Mouse (Mus musculus): ENCODE measurements around the gene Ift81. TPM values are rescaled to one million over a fixed set of nuclear protein-coding genes. Genes with fewer than 3 reads are reported as not detected.

The Ift81 gene
- polyA plus RNA-seq, 1 experiment from 2014 or later, result 58.0 TPM

DNA sequence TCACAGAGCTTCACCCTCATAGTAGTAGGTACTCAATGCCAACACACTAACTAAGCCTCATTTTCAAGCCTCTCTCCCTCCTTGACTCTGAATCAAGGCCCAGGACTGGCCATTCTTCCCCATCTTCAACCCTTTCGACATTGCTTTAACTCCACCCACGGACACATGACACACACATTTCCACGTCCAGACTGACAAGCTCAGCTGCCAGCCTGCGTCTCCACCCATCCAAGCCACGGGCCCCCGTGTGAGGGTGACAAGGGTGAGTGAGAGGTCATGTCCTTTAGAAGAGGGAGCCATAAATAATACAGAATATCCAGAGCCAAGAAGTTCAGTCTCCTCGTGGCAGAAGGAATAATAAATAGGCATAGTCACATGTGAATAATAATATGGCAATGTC lies 104.7 kb downstream of the Ift81 start:
- Histone ChIP-seq H3K27ac (ENCODE audit: low read depth, low read length) (no peak overlapping the region), H3K4me3 (ENCODE audit: low read length) (no peak overlapping the region), H3K4me2 (ENCODE audit: low read length) (no peak overlapping the region), H3K4me1 (ENCODE audit: control insufficient read depth, insufficient read depth, low read depth, low read length) (peaks cover 7% of the 10 kb centered on the region), H3K36me3 (ENCODE audit: control insufficient read depth, insufficient read depth, low read length) (no peaks in the 10 kb centered on the region), H3K9ac (ENCODE audit: low read depth, low read length) (no peak overlapping the region), H3K27me3 (replicated peaks; ENCODE audit: control insufficient read depth, insufficient read depth, low read length) (no peaks in the 10 kb centered on the region), H3K9me3 (ENCODE audit: control insufficient read depth, low read length) (no peaks in the 10 kb centered on the region)
- no peak for ATAC-seq
- WGBS, result 60% methylated on average over 7 of the region's 7 CpGs

DNA sequence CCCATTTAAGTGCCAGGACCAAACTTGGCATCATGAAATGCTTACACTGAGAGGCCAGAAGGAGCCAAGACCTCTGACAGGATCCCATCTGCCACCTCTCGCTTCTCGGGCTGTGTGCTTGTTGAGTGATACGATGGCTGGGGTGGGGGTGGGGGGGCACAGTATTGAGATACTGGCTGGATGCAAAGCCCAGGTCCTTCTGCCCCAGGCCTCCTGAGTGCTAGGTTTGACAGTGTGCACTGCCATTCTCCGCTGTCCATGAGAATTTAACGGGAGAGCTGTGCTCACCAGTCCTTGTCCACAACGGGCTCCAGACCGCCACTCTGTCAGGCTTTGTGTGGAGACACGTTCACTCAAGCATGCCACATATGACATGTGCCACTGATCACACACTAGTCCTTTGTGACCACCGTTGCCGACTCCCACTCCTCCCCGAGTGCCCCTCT lies 105.4 kb downstream of the Ift81 start:
- no peak overlapping the region for H3K27ac ChIP-seq (ENCODE audit: low read depth, low read length)
- no peak overlapping the region for H3K9ac ChIP-seq (ENCODE audit: low read depth, low read length)
- 0 out of 2 replicates have a peak, but pooled peaks have one; percentile 27 for ATAC-seq
- H3K36me3 ChIP-seq (ENCODE audit: control insufficient read depth, insufficient read depth, low read length), result no peaks in the 10 kb centered on the region
- peaks cover 2% of the 10 kb centered on the region for H3K4me1 ChIP-seq (ENCODE audit: control insufficient read depth, insufficient read depth, low read depth, low read length)
- WGBS, result 58% methylated on average over 11 of the region's 11 CpGs
- no peaks in the 10 kb centered on the region for H3K9me3 ChIP-seq (ENCODE audit: control insufficient read depth, low read length)
- no peak overlapping the region for H3K4me2 ChIP-seq (ENCODE audit: low read length)
- H3K4me3 ChIP-seq (ENCODE audit: low read length), result no peak overlapping the region
- H3K27me3 ChIP-seq (replicated peaks; ENCODE audit: control insufficient read depth, insufficient read depth, low read length), result no peaks in the 10 kb centered on the region

DNA sequence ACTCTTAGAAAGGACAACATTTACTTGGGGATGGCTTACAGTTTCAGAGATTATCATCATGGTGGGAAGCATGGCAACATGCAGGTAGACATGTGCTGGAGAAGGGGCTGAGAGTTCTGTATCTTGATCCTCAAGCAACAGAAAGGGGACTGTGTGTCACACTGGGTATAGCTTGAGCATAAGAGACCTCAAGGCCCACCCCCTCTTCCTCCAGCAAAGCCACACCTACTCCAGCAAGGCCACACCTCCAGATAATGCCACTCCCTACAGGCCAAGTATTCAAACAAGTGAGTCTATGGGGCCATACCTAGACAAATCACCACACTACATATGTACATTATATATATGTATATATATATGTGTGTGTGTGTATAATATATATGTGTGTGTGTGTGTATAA lies 106.9 kb downstream of the Ift81 start:
- H3K9me3 ChIP-seq (ENCODE audit: control insufficient read depth, low read length), result no peaks in the 10 kb centered on the region
- no peak overlapping the region for H3K4me3 ChIP-seq (ENCODE audit: low read length)
- no peak overlapping the region for H3K27ac ChIP-seq (ENCODE audit: low read depth, low read length)
- no peaks in the 10 kb centered on the region for H3K27me3 ChIP-seq (replicated peaks; ENCODE audit: control insufficient read depth, insufficient read depth, low read length)
- ATAC-seq, result no peak
- no peaks in the 10 kb centered on the region for H3K36me3 ChIP-seq (ENCODE audit: control insufficient read depth, insufficient read depth, low read length)
- peaks cover 11% of the 10 kb centered on the region for H3K4me1 ChIP-seq (ENCODE audit: control insufficient read depth, insufficient read depth, low read depth, low read length)
- H3K4me2 ChIP-seq (ENCODE audit: low read length), result no peak overlapping the region
- H3K9ac ChIP-seq (ENCODE audit: low read depth, low read length), result no peak overlapping the region

DNA sequence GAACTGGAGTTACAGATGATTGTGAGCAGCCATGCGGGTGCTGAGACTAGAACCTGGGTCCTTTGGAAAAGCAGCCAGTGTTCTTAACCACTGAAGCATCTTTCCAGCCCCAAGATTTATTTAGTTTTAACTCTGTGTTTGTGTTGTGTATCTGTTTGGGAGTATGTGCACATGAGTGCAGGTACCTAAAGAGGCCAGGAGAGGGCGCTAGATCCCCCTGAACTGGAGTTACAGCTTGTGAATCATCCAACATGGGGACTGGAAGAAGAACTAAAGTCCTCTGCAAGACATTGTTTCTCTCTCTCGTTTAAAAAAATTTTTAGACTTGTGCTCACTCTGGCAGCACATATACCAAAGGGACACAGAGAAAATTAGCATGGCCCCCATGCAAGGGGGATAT lies 107.9 kb downstream of the Ift81 start:
- no peak for ATAC-seq
- Histone ChIP-seq H3K27me3 (replicated peaks; ENCODE audit: control insufficient read depth, insufficient read depth, low read length) (no peaks in the 10 kb centered on the region), H3K4me1 (ENCODE audit: control insufficient read depth, insufficient read depth, low read depth, low read length) (peaks cover 11% of the 10 kb centered on the region), H3K27ac (ENCODE audit: low read depth, low read length) (no peak overlapping the region), H3K9ac (ENCODE audit: low read depth, low read length) (no peak overlapping the region), H3K4me3 (ENCODE audit: low read length) (no peak overlapping the region), H3K4me2 (ENCODE audit: low read length) (no peak overlapping the region), H3K36me3 (ENCODE audit: control insufficient read depth, insufficient read depth, low read length) (no peaks in the 10 kb centered on the region), H3K9me3 (ENCODE audit: control insufficient read depth, low read length) (no peaks in the 10 kb centered on the region)
- WGBS, result 90% methylated on average over 3 of the region's 3 CpGs

DNA sequence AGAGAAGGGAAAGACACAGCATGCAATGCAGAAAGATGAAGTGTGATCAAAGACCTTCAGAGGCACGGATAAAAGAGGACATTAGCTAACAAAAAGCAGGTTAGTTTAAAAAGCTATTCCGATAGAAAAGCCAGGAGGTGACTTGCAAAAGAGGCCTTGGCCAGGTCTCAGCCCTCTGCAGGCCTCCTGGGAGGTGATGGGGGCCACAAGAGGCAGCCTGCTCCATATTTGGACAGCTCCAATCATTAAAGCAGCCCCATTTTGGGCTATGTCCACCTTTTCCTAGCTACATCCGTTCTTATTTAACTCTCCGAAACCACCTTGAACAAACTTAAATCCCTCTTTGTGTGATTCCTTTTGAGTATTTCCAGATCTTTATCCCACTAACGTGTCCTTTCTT lies 108.8 kb downstream of the Ift81 start:
- H3K9me3 ChIP-seq (ENCODE audit: control insufficient read depth, low read length), result no peaks in the 10 kb centered on the region
- no peak overlapping the region for H3K27ac ChIP-seq (ENCODE audit: low read depth, low read length)
- H3K4me1 ChIP-seq (ENCODE audit: control insufficient read depth, insufficient read depth, low read depth, low read length), result peaks cover 11% of the 10 kb centered on the region
- ATAC-seq, result no peak
- H3K27me3 ChIP-seq (replicated peaks; ENCODE audit: control insufficient read depth, insufficient read depth, low read length), result no peaks in the 10 kb centered on the region
- no peak overlapping the region for H3K4me2 ChIP-seq (ENCODE audit: low read length)
- H3K36me3 ChIP-seq (ENCODE audit: control insufficient read depth, insufficient read depth, low read length), result no peaks in the 10 kb centered on the region
- no peak overlapping the region for H3K4me3 ChIP-seq (ENCODE audit: low read length)
- 89% methylated on average over 5 of the region's 5 CpGs for WGBS
- H3K9ac ChIP-seq (ENCODE audit: low read depth, low read length), result no peak overlapping the region

DNA sequence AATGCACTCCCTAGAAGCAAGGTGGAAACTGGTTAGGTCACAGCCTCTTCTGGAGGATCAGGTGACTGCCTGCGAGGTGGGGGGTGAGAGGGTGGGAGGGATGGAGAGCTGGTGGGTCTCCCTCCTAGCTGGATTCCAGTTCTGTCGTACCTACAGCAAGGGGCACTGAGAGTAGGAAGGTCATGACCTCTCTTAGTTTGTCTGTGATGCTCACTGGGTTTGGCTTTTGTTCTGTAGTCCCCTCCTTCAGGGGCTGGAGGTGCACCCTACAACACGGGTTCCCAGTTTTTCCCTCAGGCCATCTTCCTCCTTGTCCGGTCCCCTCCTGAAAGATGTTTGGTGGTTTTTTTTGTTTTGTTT lies 110.6 kb downstream of the Ift81 start:
- Histone ChIP-seq H3K4me2 (ENCODE audit: low read length) (no peak overlapping the region; the same call in 1 of the 2 replicates), H3K27ac (ENCODE audit: low read depth, low read length) (peak overlapping the region; percentile 100), H3K27me3 (replicated peaks; ENCODE audit: control insufficient read depth, insufficient read depth, low read length) (no peaks in the 10 kb centered on the region), H3K4me3 (ENCODE audit: low read length) (no peak overlapping the region), H3K36me3 (ENCODE audit: control insufficient read depth, insufficient read depth, low read length) (no peaks in the 10 kb centered on the region), H3K4me1 (ENCODE audit: control insufficient read depth, insufficient read depth, low read depth, low read length) (peaks cover 25% of the 10 kb centered on the region), H3K9me3 (ENCODE audit: control insufficient read depth, low read length) (no peaks in the 10 kb centered on the region), H3K9ac (ENCODE audit: low read depth, low read length) (no peak overlapping the region)
- WGBS, result 29% methylated on average over 4 of the region's 4 CpGs
- no peak for ATAC-seq

DNA sequence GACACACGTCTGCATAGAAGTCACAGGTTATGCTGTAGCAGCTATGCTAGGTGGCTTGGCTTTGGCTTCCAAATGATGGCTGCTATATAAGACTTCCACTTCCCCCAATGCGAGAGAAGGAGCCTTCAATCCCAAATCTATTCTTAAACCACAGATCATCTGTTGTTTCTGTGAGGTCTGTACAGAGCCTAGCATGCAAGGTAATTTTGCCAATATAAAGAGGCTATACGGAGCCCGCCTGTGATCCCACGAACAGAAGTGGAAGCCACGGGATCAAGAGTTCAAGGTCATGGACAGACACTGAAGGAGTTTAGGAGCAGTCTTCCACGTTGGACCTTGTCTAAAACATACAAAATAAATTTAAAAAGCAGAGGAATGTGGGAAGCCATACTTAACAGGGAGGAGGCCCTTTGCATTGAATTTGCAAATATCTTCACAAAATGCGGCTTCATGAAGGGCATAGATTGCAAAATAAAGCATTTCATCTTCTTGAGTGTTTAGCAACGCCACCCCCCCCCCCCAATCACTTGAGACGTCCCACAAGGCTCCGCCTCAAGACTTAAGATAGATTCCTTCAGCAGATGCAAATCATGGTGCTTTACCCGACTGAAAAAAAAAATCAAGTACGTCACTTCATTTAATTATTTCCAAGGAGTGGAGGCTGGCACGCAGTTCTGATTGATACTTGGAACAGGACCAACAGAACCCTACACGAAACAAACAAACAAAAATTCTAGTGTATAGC lies 111.1 kb downstream of the Ift81 start:
- 21% methylated on average over 15 of the region's 15 CpGs for WGBS
- Histone ChIP-seq H3K4me1 (ENCODE audit: control insufficient read depth, insufficient read depth, low read depth, low read length) (peaks cover 29% of the 10 kb centered on the region), H3K9ac (ENCODE audit: low read depth, low read length) (peak overlapping the region; percentile 90), H3K4me2 (ENCODE audit: low read length) (peak overlapping the region; percentile 69), H3K4me3 (ENCODE audit: low read length) (peak overlapping the region; percentile 94), H3K27me3 (replicated peaks; ENCODE audit: control insufficient read depth, insufficient read depth, low read length) (no peaks in the 10 kb centered on the region), H3K27ac (ENCODE audit: low read depth, low read length) (peak overlapping the region; percentile 100), H3K36me3 (ENCODE audit: control insufficient read depth, insufficient read depth, low read length) (no peaks in the 10 kb centered on the region), H3K9me3 (ENCODE audit: control insufficient read depth, low read length) (no peaks in the 10 kb centered on the region)
- ATAC-seq, result no peak

DNA sequence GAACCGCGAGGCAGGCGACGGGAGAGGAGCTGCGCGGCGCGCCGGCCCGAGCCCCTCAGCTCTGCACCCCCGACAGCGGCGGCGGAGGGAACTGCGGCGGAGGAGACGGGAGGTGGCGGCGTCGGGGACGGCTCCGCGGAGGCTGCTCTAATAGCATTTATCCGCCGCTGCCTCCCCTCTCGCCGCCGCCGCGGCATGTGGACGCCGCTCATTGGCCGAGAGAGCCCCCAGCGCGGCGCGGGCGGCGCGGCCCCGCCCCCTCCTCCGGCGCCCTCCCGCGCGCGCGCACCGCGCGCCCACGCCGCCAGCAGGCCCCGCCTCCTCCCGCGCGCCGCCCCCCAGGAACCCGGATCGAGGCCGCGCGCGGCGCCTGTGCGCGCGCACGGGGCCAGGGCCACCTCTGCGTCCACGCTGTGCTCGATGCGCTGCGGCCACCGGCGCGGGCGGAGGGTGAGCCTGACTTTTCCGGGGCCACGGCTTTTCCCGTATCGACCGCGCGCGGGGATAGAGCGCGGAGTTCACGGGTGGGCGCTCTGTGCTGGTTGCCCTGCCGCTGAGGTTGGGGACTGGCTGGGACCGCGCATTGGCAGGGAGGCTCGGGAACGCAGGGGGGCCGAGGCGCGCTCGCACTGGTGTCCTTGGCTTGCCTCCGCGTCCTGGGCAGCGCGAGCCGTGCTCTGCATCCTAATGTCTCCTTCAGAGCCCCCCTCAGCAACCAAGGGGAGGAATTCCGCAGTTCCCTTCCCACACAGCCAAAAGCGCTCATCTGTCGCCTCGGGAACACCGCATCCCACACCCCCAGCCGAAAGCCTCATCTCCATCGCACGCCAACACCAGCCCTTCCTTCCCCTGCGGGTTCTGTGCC lies 112.0 kb downstream of the Ift81 start, which contains the start of gene Atp2a2:
Atp2a2 (minus strand) TSS at position 149 of the 865 bp plus-strand sequence.
- H3K27ac ChIP-seq (ENCODE audit: low read depth, low read length), result peak within 1 kb of the TSS; percentile 100
- peaks cover 35% of the 10 kb centered on the region for H3K4me1 ChIP-seq (ENCODE audit: control insufficient read depth, insufficient read depth, low read depth, low read length)
- H3K9ac ChIP-seq (ENCODE audit: low read depth, low read length), result peak within 1 kb of the TSS; percentile 100
- no peaks in the 10 kb centered on the region for H3K36me3 ChIP-seq (ENCODE audit: control insufficient read depth, insufficient read depth, low read length)
- H3K9me3 ChIP-seq (ENCODE audit: control insufficient read depth, low read length), result no peaks in the 10 kb centered on the region
- WGBS, result under 1% methylated on average over 47 of the region's 113 CpGs
- H3K4me2 ChIP-seq (ENCODE audit: low read length), result peak within 1 kb of the TSS; percentile 69
- H3K4me3 ChIP-seq (ENCODE audit: low read length), result peak within 1 kb of the TSS; percentile 94
- H3K27me3 ChIP-seq (replicated peaks; ENCODE audit: control insufficient read depth, insufficient read depth, low read length), result no peaks in the 10 kb centered on the region
- ATAC-seq, result peak; percentile 93
